Mouse (Mus musculus): ENCODE data around the gene Rad52.

DNA sequence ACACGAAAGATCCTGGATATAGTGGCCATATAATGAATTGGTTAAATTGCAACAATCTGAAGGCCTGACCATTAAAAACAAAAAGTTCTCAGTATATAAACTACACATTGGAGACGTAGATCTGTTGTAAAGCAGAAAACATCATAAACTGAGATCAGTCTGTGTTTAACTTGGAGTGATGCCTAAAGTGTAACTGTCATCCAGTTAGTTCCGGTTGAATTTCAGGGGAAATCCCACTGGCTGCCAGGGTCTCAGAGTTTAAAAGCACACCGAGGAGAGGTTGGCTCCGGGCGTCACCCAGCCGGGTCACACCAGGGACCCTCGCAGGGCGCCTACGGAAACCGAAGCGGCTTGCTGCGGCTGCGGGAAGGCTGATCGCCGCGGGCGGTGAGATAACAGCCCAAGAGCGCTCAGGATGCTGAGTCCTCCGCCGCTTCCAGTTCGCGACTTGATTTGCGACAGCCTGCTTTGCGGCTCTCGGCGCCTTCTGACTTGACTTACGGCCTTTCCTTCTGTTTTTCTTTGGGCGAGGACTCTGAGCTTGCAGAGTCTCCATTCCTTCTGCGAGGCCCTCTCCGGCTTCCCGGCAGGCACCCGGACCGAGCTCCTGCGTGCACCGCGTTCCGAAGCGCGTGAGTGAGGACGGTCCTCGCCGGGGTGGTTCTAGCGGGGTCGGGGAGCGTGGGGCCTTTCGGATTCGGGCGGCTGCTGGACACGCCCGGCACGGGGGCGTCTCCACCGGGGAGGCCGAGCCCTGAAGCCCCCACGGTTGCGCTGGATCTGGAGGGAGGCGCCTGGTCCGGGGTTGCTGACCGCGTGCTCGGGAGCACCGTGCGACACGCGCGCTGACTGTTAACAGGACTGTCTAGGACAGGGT lies at the start of gene Rad52:
- TF ChIP-seq CTCF (IDR thresholded peaks at IDR 0.05; ENCODE audit: low read depth, low read length) (no peak), POLR2A (IDR thresholded peaks at IDR 0.05; ENCODE audit: insufficient read depth, low read length) (peak; percentile 26)

All from ES-Bruce4 (cell line).